Mouse (Mus musculus) central nervous system, embryonic 11.5 days (tissue): ENCODE results near the gene Sdr16c6. TPM values are rescaled to one million over a fixed set of nuclear protein-coding genes. Genes with fewer than 3 reads are reported as not detected.

Experiments
- polyA plus RNA-seq: library from polyadenylated mRNA; depleted of rRNA; stranded (reverse); fragments of >200 nt; gene quantifications from 2 replicates; pipeline ENCODE4 v1.2.3, GENCODE M21; 2012; rRNA removed

The Sdr16c6 gene
- not detected in 2 replicates for polyA plus RNA-seq

GRCm38 (mm10) chr4:4077372-4077771 lies at the start of gene Sdr16c6:
Sdr16c6 (minus strand) TSS chr4:4077522.

Other genes starting within 250 kb of the Sdr16c6 start
- gene Gm11808, start 103.9 kb downstream of the Sdr16c6 start, polyA plus RNA-seq: 559 and 630 TPM in 2 replicates